Mouse (Mus musculus): ENCODE measurements around the gene Tmem213.

Gene Tmem213

GRCm38 (mm10) chr6:38116107-38116770 lies 7.2 kb downstream of the Tmem213 start:
- in situ Hi-C loops (cut with MboI), result no loop called here

- in situ Hi-C loops (cut with MboI), result no loop called here
These were observed 9.3 kb downstream of the Tmem213 start for GRCm38 (mm10) chr6:38118341-38118740.

GRCm38 (mm10) chr6:38120681-38121371 lies 11.8 kb downstream of the Tmem213 start:
- in situ Hi-C loops (cut with MboI), result no loop called here

- in situ Hi-C loops (cut with MboI), result no loop called here
These were observed 12.8 kb downstream of the Tmem213 start for GRCm38 (mm10) chr6:38121843-38122242.

GRCm38 (mm10) chr6:38122791-38123190 lies 13.7 kb downstream of the Tmem213 start:
- in situ Hi-C loops (cut with MboI), result no loop called here

- in situ Hi-C loops (cut with MboI), result no loop called here
These were observed 14.6 kb downstream of the Tmem213 start for GRCm38 (mm10) chr6:38123471-38124206.

GRCm38 (mm10) chr6:38124207-38124835 lies 15.3 kb downstream of the Tmem213 start, which contains the start of gene Atp6v0a4:
TSS of gene Atp6v0a4 (minus strand) at chr6:38124586.
- in situ Hi-C loops (cut with MboI), result no loop called here

GRCm38 (mm10) chr6:38124882-38125281 lies 15.8 kb downstream of the Tmem213 start:
- in situ Hi-C loops (cut with MboI), result no loop called here

GRCm38 (mm10) chr6:38125462-38125861 lies 16.4 kb downstream of the Tmem213 start:
- in situ Hi-C loops (cut with MboI), result no loop called here

- in situ Hi-C loops (cut with MboI), result no loop called here
These were observed 19.1 kb downstream of the Tmem213 start for GRCm38 (mm10) chr6:38128115-38128514.

- in situ Hi-C loops (cut with MboI), result no loop called here
These were observed 20.8 kb downstream of the Tmem213 start for GRCm38 (mm10) chr6:38129883-38130282.

GRCm38 (mm10) chr6:38131801-38132231 lies 22.8 kb downstream of the Tmem213 start:
- in situ Hi-C loops (cut with MboI), result no loop called here

- in situ Hi-C loops (cut with MboI), result no loop called here
These were observed 25.9 kb downstream of the Tmem213 start for GRCm38 (mm10) chr6:38134806-38135559.

- in situ Hi-C loops (cut with MboI), result no loop called here
These were observed 30.0 kb downstream of the Tmem213 start for GRCm38 (mm10) chr6:38139086-38139485.

GRCm38 (mm10) chr6:38140402-38140801 lies 31.3 kb downstream of the Tmem213 start:
- in situ Hi-C loops (cut with MboI), result no loop called here

GRCm38 (mm10) chr6:38144161-38144998 lies 35.3 kb downstream of the Tmem213 start:
- in situ Hi-C loops (cut with MboI), result no loop called here

- in situ Hi-C loops (cut with MboI), result no loop called here
These were observed 36.5 kb downstream of the Tmem213 start for GRCm38 (mm10) chr6:38145463-38146065.

GRCm38 (mm10) chr6:38147301-38147700 lies 38.2 kb downstream of the Tmem213 start:
- in situ Hi-C loops (cut with MboI), result no loop called here

- in situ Hi-C loops (cut with MboI), result no loop called here
These were observed 39.6 kb downstream of the Tmem213 start for GRCm38 (mm10) chr6:38148626-38149025.

- in situ Hi-C loops (cut with MboI), result no loop called here
These were observed 40.4 kb downstream of the Tmem213 start for GRCm38 (mm10) chr6:38149483-38149882.

All from mature B cell (primary cell).